Mouse (Mus musculus): ENCODE results near the gene Foxp1. TPM values are rescaled to one million over a fixed set of nuclear protein-coding genes. Genes with fewer than 3 reads are reported as not detected.

The Foxp1 gene
- polyA plus RNA-seq, 1 experiment, result 31.4 TPM

DNA sequence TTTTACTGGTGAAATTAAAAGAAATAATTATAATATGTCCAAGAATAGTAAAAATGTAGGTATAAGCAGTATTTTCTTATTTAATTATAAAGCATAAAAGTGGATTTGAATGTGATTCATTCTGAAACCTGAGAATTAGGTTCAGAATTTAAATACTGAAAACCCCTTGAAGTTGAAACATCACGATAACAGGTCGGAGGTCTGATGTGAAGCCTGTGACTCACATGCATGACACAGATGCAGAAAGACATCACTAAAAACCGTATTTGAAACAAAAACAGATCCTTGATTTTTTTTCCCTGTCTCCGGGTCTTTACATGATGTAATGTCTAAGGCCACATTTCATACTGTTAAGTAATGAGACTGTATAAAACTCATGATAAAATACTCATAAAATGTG lies 181.6 kb downstream of the Foxp1 start:
- 88% methylated on average over 4 of the region's 4 CpGs for WGBS
- no peak for DNase-seq (ENCODE audit: low read depth, low spot score)

DNA sequence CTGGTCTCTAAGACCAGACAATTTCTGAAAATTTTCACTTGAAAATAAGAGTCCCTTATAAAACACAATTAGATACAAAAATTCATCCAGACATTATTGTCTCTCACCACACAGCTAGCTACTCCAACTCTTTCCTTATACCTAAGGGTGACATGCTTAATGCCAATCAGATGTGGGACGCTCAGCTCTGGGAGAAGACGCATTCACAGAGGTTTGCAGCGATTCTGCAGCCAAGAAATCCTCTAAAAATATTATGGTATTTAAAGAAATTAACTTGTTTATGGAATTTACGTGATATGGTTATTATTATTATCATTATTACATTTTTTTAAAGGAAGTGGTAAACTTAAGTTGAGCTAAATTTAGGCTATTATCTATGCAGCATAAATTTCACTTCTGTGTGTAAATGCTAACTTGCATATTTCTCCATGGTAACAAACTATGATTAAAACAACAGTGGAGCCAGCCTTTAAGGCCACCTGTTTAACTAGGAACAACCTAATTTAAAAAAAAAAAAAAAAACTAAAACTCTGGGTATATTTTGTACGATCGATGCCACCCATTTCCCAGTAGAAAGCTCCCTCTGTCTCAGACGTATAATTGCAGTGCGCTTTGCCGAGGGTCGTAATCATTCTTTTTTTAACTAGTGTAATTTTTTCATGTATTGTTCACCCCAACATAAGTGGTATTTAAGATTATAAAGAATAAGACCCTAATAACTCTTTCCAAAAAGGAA lies 182.4 kb downstream of the Foxp1 start:
- no peak for DNase-seq (ENCODE audit: low read depth, low spot score)
- 89% methylated on average over 10 of the region's 10 CpGs for WGBS

DNA sequence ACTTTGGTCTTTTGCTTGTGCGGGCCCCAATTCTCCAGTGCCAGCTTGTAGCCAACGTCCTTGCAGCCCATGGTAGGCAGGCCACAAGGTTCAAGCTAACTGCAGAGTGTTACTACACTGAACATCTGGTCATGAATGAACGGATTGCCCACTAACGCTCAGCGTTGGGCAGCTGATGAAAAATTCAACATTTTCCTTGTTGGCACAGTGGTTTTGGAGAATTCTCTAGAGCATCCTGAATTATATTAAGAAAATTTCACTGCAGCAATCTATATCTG lies 183.2 kb downstream of the Foxp1 start:
- WGBS, result 64% methylated on average over 5 of the region's 5 CpGs
- DNase-seq (ENCODE audit: low read depth, low spot score), result no peak

DNA sequence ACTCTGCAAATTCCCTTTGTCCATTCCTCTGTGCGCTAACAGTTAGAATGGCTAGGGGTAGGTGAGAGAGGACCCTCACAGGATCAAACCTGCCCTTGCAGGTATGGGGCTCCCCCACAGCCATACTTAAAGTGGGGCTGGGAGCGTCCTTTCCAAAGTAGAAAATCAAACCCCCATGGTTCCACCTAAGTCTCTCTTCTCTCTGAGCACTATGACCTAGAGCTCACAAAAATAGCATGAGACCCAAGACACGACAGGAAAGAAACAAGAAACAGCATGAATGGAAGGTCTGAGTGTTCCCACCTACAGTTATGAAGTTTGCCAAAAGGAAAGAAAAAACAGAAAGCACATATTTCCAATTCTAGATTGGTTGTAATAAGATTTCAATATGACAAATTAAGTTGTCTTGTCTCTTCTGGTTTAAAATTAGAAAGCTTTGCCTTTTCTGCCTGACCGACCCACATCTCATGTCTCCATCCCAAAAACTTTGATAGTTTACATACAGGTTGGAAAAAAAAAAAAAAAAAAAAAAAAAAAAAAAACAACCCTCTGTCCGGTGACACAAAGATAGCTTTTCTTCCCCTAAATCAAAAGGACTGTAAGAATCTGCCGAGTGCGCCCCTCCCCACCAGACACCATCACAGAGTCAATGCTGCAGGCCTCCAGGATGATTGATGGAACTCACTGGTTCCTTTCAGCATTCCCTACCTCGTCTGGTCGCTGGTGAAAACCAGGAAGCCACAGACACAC lies 183.8 kb downstream of the Foxp1 start:
- WGBS, result 69% methylated on average over 9 of the region's 9 CpGs
- DNase-seq (ENCODE audit: low read depth, low spot score), result no peak

DNA sequence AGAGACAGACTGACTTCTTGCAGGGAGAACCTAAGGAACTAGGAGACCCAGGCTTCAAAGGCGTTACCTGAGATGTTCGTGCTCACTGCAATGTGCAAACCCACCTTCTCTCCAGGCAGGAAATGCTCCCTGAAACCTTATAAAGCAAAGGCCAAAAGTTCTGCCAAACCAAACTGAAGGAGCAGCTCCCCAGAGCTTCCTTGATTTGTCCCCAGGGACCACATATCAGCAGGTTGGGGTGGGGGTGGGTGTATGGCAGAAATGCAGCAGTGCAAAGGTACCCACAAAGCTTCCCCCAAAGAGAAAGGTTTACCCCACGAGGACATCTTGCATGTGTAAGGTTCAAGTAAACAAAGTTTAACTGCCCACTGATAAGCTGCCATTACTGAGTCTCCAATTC lies 184.3 kb downstream of the Foxp1 start:
- DNase-seq (ENCODE audit: low read depth, low spot score), result no peak
- 48% methylated on average over 3 of the region's 3 CpGs for WGBS

DNA sequence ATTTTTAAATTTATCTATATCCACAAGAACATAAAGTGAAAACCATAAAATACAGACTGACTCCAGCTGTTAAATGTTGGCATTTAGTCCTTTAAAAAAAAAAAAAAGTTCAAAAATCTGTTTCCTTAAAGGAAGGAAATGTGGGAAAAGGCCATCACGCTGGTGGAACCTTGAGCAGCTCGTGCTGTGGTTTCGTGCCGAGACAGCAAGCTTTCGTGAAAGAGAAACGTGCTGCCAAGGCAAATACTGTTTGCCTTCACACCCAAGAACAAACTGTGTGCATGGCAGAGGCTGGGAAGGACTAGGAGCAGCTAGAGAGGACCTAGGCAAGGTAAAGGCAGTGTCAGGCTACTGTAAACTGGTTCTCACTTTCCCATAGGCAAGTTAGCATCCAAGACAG lies 184.9 kb downstream of the Foxp1 start:
- no peak for DNase-seq (ENCODE audit: low read depth, low spot score)

DNA sequence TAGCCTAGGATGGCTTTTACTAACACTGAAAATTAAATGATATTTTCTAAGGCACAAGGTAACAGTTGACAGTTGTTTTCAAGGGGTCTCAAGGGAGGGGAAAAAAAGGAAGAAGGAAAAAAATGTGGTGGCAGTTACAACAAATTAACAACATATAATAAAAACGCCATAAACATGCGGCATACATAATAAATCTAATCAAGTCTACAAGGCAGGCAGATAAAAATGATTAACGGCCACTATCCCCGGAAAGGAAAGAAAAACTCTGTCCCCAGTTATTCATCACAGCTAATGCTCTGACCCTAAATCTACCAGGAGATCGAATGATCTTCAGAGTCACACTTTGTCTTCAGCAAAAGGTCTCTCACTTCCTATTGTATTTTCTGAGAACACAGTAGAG lies 186.3 kb downstream of the Foxp1 start:
- no peak for DNase-seq (ENCODE audit: low read depth, low spot score)
- 44% methylated on average over 5 of the region's 5 CpGs for WGBS

More for the DNA sequence above, 184.9 kb downstream of the Foxp1 start:
- 22% methylated on average over 6 of the region's 6 CpGs for WGBS

DNA sequence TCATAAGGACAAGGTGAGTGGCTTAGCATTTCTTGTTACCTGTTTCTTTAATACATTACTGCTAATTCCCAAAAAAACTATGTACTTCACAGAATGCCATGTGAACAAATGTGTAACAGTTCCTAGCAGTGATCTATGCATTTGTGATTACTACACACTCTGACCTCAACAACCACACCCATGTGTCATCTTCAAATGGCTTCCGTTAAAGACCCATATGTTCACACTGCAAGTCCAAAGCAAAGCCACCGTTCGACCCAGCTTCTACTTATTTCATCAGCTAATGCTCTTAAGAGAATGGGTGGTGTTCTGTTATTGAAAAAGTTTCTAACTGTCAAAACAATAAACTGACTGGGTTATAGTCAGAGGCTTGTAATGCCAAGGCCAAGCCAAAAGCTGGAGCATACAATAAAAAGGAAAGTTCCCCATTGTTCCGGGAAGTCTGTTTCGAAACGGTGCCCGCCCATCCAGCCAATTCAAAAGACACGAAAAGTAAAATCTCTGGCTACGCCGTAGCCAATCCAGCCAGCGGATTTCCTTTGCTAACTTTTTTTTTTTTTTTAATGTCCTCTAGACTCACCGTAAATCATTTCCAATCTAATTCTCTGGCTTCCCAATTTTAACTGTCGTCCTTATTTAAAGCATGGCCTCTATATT lies 187.2 kb downstream of the Foxp1 start:
- DNase-seq (ENCODE audit: low read depth, low spot score), result no peak
- WGBS, result 54% methylated on average over 13 of the region's 13 CpGs

DNA sequence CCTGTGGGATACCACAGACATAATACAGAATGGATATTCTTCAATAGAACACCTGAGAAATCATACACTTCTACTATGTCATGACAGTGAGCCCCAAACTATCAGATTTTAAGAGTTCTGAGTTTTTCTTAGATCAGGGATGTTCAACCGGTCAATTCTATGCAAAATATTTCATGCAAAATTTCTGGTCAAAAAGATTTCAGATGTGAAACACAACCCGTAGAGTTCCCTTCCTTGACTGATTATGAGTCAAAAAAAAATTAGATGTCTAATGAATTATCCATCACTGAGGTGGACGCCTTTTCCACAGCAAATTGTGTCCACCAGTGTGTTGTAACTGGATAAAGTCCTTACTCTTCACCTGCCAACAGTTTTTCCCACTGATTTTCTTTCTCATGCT lies 188.3 kb downstream of the Foxp1 start:
- WGBS, result over 99% methylated on average over 3 of the region's 3 CpGs
- no peak for DNase-seq (ENCODE audit: low read depth, low spot score)

DNA sequence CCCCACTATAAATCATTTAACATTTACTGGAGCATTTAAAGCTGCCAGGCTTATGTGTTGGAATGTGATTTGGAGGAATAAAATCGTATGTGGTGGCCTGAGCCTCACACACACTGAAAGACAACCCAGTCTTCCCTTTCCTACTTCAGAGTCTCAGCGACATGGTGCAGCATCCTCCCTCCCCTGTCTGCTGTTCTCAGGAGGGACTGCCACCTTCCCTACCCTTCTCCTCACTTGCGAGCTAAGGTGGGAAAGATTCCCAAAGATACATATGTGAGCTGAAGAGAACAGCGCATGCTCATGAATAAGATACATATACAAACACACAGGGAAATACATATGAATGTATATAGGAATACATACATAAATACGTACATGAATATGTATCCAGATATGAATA lies 189.4 kb downstream of the Foxp1 start:
- no peak for DNase-seq (ENCODE audit: low read depth, low spot score)
- WGBS, result 84% methylated on average over 5 of the region's 5 CpGs

DNA sequence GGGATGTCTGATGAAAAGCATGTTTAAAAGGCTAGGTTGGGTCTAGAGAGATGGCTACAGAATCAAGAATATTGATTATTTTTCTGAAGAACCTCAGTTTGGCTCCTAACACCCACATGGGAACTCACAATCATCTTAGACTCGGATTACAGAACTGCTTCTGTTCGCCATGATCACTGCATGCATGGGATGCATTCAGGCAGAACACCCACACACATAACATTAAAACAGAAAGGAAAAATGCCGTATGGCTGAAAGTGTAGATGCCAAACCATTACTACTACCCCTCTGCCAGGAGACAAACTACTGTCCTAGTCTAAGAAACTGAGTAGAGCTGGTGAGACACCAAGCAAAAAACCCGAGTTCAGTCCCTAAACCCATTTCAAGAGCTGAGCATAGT lies 192.4 kb downstream of the Foxp1 start:
- DNase-seq (ENCODE audit: low read depth, low spot score), result no peak
- 95% methylated on average over 4 of the region's 4 CpGs for WGBS

DNA sequence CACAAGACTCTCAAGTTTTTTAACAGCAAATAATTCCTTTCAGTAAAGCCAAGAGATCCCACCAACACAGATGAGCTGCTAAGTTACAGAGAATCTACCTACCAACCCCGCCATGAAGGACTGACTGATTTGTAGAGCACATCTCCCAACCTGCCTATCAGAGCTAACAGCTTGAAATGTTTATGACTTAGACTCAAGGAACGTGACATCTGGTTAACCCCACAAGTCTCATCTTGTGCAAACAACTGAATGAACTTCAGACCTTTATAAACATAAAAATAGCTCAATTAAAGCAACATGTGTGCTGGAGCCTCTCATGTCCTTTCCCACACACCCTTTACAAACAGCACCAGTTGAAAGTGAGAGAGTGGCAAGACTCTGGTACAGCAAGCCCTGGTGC lies 193.9 kb downstream of the Foxp1 start:
- 24% methylated on average over 2 of the region's 2 CpGs for WGBS
- peak; percentile 78 for DNase-seq (ENCODE audit: low read depth, low spot score)

DNA sequence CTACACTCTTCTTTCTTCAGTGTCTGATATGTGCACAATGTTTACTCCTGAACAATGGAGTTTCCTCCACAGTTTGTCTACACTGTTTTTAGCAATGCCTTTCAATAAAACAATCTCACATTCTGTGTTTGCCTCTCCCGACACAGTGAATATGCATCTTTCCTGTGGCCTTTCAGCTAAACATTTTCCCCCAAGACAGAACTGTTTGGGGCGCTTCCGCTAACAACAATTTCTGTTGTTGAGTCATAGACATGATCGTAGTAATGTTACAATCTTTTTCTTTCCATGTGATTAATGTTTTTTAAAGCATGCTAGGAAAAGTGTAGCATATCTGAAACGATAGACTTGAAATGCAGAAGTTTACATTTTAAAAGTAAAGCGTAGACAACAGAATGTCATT lies 194.4 kb downstream of the Foxp1 start:
- WGBS, result 68% methylated on average over 6 of the region's 6 CpGs

DNA sequence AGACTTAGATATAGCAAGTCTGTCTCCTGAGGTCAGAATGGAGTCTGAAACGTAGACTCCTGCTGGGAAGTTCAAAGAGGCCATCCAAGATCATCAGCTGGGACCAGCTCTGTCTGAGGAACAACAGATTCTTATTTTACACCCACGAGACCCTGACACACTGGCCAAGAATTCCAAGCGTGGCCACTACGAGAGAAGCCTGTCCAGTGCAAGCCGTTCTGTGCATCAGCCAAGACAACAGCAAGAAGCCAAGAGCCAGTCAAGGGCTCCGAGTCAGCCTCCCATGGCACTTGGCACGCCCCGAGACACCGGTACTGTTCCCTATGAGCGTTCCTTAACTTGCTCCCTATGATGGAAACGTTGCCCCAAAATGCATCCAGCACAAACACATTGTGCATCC lies 194.8 kb downstream of the Foxp1 start:
- WGBS, result 64% methylated on average over 11 of the region's 11 CpGs
- DNase-seq (ENCODE audit: low read depth, low spot score), result no peak

More for the DNA sequence above, 194.4 kb downstream of the Foxp1 start:
- no peak for DNase-seq (ENCODE audit: low read depth, low spot score)

DNA sequence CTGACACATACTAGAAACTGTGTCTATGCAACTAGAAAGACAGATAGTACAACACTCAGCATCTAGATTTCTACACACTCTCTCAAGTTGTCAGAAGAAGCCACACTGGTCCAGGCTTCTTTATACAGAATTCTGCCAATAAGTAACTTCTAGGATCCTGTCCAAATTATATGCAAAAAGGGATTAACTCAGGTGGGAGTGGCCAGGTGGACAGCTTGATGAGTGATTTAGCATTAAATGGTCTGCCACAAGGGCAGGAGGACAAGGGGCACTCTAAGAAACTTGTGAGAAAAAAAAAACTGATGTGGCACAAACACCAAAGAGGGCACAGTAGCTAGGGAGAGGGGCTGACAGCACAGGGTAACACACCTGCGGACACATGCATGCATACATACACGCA lies 196.6 kb downstream of the Foxp1 start:
- 41% methylated on average over 2 of the region's 2 CpGs for WGBS
- DNase-seq (ENCODE audit: low read depth, low spot score), result no peak

DNA sequence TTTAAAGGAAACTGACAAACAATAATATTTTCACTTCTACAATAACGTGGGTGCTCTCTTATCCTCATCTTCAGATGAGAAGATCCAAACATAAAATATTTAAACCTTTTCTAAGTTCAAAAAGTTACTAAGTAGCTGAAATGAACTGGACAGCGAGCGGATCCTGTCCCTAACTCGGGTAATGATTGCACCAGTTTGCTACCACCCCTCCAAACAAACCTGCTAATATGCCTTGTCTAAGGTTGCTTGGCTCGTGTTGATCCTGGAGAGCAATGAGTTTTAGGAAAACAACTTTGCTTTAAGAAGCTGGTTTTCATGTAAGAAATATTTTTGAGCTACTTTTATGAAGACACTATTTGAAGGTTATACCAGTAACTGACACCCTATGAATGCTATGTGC lies 197.1 kb downstream of the Foxp1 start:
- DNase-seq (ENCODE audit: low read depth, low spot score), result no peak
- 78% methylated on average over 5 of the region's 5 CpGs for WGBS

DNA sequence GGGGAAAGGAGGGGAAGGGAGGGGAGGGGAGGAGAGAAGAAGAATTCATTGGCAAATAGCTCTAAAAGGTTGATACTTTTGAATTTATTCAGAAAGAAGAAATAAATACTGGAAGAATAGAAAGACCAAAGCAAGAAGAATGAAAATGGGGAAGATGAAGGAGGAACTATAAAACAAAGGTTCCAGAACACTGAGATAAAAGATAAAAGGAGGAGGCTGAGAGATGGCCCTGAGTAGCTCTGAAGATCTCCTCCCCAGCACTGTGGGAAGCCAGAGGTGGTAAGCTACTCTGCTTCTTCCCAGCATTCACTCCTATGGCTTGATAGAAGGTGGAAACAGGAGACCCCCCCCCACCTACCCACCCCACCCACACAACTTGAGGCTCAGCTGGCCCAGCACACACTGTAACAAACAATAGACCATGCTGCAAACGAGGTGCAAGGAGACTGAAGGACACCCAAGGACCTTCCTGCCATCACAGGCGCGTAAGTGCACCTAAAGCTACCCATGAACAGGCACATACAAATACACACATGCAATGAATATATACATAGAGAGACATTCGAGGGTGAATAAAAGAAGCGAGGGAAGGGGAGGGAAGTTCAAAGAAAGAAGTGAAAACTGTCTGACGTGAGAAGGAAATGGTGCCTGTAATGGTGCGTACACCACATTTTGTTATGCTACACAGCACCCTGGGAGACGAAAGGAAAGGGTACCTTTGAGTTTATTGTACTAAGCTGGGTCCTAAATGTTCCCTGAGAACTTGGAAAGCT lies 200.2 kb downstream of the Foxp1 start:
- WGBS, result 78% methylated on average over 8 of the region's 8 CpGs
- no peak for DNase-seq (ENCODE audit: low read depth, low spot score)

DNA sequence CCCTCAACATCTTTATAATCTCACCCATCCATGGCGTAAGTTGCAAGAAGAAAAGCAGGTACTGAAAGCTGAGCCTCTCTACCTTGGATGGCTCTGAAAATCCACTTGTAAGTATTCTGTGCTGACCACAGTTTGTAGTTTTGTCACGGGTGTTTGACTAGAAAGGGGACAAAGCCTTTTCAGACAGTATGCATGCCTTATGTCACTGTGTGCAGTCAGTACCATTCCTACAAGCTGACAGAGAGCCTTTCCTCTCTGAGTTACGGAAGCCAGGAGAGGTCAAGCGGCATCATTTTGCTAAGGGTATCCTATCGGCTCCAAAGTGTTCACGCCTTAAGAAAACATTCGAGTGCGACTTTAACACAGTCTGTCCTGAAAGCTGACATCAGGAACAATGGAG lies 202.1 kb downstream of the Foxp1 start:
- WGBS, result 56% methylated on average over 8 of the region's 8 CpGs
- no peak for DNase-seq (ENCODE audit: low read depth, low spot score)

DNA sequence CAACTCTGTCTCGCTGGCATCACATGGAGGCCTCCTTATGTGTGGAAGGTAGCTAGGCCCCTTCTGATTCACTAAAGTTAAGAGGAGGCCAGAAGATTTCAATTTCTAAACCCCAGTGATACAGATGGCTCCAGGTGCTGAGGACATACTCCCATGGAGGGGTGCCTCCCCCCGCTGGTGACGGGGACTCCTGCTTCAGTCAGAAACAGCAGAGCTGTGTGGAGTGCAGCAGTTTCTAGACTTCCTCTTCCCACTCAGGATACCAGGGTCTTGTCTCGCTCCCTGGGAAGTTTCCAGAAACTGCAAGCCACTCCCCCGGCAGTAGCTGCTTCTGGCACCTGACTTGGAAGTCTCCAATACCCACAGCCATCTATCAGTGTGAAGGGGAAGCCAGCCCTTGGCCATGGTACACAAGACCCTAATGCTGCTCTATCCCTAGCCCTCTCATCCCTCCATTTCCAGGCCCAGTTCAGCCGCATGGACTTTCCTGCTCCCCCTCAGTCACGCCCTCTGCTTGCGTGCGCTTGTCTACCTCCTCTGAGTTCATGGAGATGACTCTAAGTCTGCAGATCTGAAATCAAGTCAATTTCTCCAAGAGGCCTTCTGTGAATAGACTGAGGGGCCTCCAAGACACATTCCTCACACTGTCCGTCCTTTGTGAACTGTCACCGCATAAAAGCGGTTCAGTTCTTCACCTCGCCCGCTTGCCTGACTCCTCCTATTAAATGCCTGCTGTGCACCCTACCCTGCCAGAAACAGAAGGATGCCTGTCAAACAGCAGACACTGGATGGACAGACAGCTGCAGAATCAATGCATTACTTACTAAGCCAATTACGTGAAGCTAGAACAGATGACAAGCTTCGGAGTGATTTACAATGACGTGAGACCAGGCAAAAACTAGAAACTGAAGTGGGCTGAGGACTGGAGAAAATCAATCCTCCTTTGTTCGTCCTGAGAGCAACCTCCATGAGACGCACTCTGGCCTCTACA lies 202.8 kb downstream of the Foxp1 start:
- no peak for DNase-seq (ENCODE audit: low read depth, low spot score)
- 91% methylated on average over 19 of the region's 19 CpGs for WGBS

Data from large intestine, adult 2 months (tissue).